Mouse (Mus musculus) neural tube, embryonic 15.5 days (tissue): Measurements from ENCODE around the gene Slco2a1. TPM values are rescaled to one million over a fixed set of nuclear protein-coding genes. Genes with fewer than 3 reads are reported as not detected.

ENCODE experiments used
- ATAC-seq: fragments of 200-750 bp; cut with Nextera tagmentation; 2 replicates; pipeline ENCODE4 v1.8.0; 2017; ENCODE audit warnings: mild to moderate bottlenecking, moderate TSS enrichment, moderate library complexity; ENCODE audit not compliant: low FRiP score
- H3K27ac ChIP-seq: fragments of 300-500 bp; sonication (generic); replicated peaks from 2 replicates; pipeline ENCODE4 v1.5.1; 2015; ENCODE audit warnings: mild to moderate bottlenecking, inconsistent platforms
- H3K27me3 ChIP-seq: fragments of 300-500 bp; sonication (generic); replicated peaks from 2 replicates; pipeline ENCODE4 v1.6.1; 2015; ENCODE audit warnings: inconsistent platforms
- H3K36me3 ChIP-seq: fragments of 300-500 bp; sonication (generic); 2 replicates; pipeline ENCODE4 v1.6.1; 2015; ENCODE audit warnings: inconsistent platforms
- H3K4me1 ChIP-seq: fragments of 300-500 bp; sonication (generic); 2 replicates; pipeline ENCODE4 v1.6.1; 2015; ENCODE audit warnings: inconsistent platforms
- H3K4me2 ChIP-seq: fragments of 300-500 bp; sonication (generic); 2 replicates; pipeline ENCODE4 v1.6.1; 2015; ENCODE audit warnings: inconsistent platforms, mild to moderate bottlenecking, moderate library complexity
- H3K4me3 ChIP-seq: fragments of 300-500 bp; sonication (generic); replicated peaks from 2 replicates; pipeline ENCODE4 v1.5.1; 2015; ENCODE audit warnings: mild to moderate bottlenecking, inconsistent platforms
- H3K9ac ChIP-seq: fragments of 300-500 bp; sonication (generic); replicated peaks from 2 replicates; pipeline ENCODE4 v1.6.1; 2015; ENCODE audit warnings: mild to moderate bottlenecking, inconsistent platforms
- H3K9me3 ChIP-seq: fragments of 300-500 bp; sonication (generic); replicated peaks from 2 replicates; pipeline ENCODE4 v1.6.1; 2016; ENCODE audit warnings: inconsistent platforms
- WGBS: fragments of 180-500 bp; shearing (Covaris S2); methylation state at CpG from one replicate; pipeline ENCODE4 v1.1.7; 2015; ENCODE audit warnings: mixed read lengths; 5-methylcytosine and 5-hydroxymethylcytosine counted together
- polyA plus RNA-seq: library from polyadenylated mRNA; unstranded; fragments of >200 nt; fragmentation: Nextera tagmentation; extraction: Ambion mirVana; gene quantifications from 2 replicates; pipeline ENCODE4 v1.2.1, GENCODE M21; 2015

The Slco2a1 gene
- polyA plus RNA-seq, 1 experiment from 2014 or later: 2.6 TPM

- no peaks in the 10 kb centered on the region for H3K4me1 ChIP-seq
- no peaks in the 10 kb centered on the region for H3K27me3 ChIP-seq
- no peak overlapping the region for H3K9ac ChIP-seq
- H3K36me3 ChIP-seq: no peaks in the 10 kb centered on the region
- 72% methylated on average over 1 of the region's 1 CpGs for WGBS
- H3K27ac ChIP-seq: no peak overlapping the region
- H3K4me2 ChIP-seq: no peak overlapping the region
- ATAC-seq: no peak
- no peaks in the 10 kb centered on the region for H3K9me3 ChIP-seq
- H3K4me3 ChIP-seq: no peak overlapping the region
These were observed 56.9 kb downstream of the Slco2a1 start for GRCm38 (mm10) chr9:103045406-103045805.

GRCm38 (mm10) chr9:103049049-103049511 is 60.6 kb downstream of the Slco2a1 start:
- no peaks in the 10 kb centered on the region for H3K27me3 ChIP-seq
- H3K36me3 ChIP-seq: no peaks in the 10 kb centered on the region
- 54% methylated on average over 7 of the region's 7 CpGs for WGBS
- H3K4me1 ChIP-seq: no peaks in the 10 kb centered on the region
- H3K9ac ChIP-seq: no peak overlapping the region
- no peaks in the 10 kb centered on the region for H3K9me3 ChIP-seq
- no peak overlapping the region for H3K27ac ChIP-seq
- no peak overlapping the region for H3K4me2 ChIP-seq
- H3K4me3 ChIP-seq: no peak overlapping the region
- no peak for ATAC-seq

DNA sequence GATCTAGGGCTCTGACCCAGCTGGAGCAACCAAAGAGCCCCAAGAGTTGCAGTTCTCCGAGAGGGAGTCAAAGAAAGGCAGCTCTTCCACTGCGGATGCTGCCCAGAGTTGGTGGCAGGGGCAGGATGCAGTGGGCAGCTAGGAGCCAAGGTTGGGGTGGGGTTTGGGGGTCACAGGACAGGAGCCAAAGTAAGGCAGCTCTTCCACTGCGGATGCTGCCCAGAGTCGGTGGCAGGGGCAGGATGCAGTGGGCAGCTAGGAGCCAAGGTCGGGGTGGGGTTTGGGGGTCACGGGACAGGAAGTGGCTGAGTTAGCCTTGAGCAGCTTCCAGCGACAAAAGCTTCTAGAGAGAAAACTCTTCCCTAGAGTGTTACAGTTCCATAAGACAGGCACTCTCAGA is 65.3 kb downstream of the Slco2a1 start:
- Histone ChIP-seq H3K4me2 (no peak overlapping the region), H3K9ac (no peak overlapping the region), H3K9me3 (no peaks in the 10 kb centered on the region), H3K36me3 (no peaks in the 10 kb centered on the region), H3K27ac (no peak overlapping the region), H3K4me3 (no peak overlapping the region), H3K4me1 (no peaks in the 10 kb centered on the region), H3K27me3 (no peaks in the 10 kb centered on the region)
- ATAC-seq: no peak
- 80% methylated on average over 7 of the region's 7 CpGs for WGBS

GRCm38 (mm10) chr9:103055061-103055460 is 66.5 kb downstream of the Slco2a1 start:
- H3K36me3 ChIP-seq: no peaks in the 10 kb centered on the region
- 68% methylated on average over 11 of the region's 11 CpGs for WGBS
- no peak overlapping the region for H3K9ac ChIP-seq
- H3K27ac ChIP-seq: no peak overlapping the region
- no peaks in the 10 kb centered on the region for H3K9me3 ChIP-seq
- no peaks in the 10 kb centered on the region for H3K27me3 ChIP-seq
- no peak overlapping the region for H3K4me2 ChIP-seq
- no peaks in the 10 kb centered on the region for H3K4me1 ChIP-seq
- H3K4me3 ChIP-seq: no peak overlapping the region
- no peak for ATAC-seq

GRCm38 (mm10) chr9:103056164-103056563 is 67.7 kb downstream of the Slco2a1 start:
- no peak overlapping the region for H3K9ac ChIP-seq
- ATAC-seq: no peak
- H3K27me3 ChIP-seq: no peaks in the 10 kb centered on the region
- WGBS: 92% methylated on average over 5 of the region's 5 CpGs
- H3K9me3 ChIP-seq: no peaks in the 10 kb centered on the region
- H3K36me3 ChIP-seq: no peaks in the 10 kb centered on the region
- no peak overlapping the region for H3K27ac ChIP-seq
- H3K4me2 ChIP-seq: no peak overlapping the region
- no peak overlapping the region for H3K4me3 ChIP-seq
- H3K4me1 ChIP-seq: no peaks in the 10 kb centered on the region

DNA sequence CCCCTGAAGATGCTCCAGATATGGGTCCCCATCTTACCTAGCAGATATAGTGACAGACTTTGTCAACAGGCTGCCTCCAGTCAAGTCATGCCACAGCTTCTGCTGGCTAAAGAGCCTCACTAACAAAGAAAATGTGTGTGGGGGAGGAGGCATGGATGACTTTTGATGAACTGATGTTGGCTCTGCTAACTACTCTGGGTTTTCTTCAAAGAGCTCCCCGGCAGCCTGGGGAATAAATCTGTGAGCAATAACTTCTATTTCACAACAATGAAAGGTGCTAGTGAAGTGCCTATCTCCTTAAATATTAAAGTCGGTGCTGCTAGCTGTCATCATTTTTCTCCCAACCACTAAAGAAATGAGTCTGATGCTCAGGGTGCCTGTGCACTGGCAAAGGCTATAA is 72.0 kb downstream of the Slco2a1 start:
- Histone ChIP-seq H3K9ac (no peak overlapping the region), H3K9me3 (no peaks in the 10 kb centered on the region), H3K4me1 (no peaks in the 10 kb centered on the region), H3K27ac (no peak overlapping the region), H3K36me3 (no peaks in the 10 kb centered on the region), H3K27me3 (no peaks in the 10 kb centered on the region), H3K4me3 (no peak overlapping the region), H3K4me2 (no peak overlapping the region)
- ATAC-seq: no peak
- 77% methylated on average over 2 of the region's 2 CpGs for WGBS

DNA sequence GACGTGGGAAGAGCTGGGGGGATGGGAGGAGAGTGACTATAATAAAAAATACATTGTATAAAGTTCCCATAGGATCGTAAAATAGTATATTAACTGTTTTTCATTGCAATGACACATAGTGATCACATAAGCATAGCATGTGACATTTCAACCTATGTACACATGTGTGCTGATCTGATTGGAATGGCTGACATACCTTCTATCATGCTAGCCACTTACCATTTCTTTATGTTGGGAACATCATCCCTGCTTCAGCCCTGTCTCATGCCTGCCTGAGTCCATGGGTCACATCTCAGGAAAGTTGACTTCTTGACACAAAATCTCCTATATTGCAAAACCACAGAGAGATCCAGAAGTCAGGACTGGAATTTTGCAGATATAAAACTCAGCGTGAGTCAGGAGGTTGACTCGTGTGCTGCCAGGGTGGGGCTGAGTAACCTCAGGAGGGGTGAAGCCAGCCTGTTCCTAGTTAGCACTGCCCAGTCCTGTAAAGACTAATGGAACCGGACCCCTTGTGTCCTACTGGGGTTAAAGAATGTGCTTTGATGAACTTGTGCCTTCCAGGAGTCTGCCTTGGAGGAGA is 73.0 kb downstream of the Slco2a1 start:
- Histone ChIP-seq H3K9ac (no peak overlapping the region), H3K27ac (no peak overlapping the region), H3K27me3 (no peaks in the 10 kb centered on the region), H3K4me2 (no peak overlapping the region), H3K36me3 (no peaks in the 10 kb centered on the region), H3K9me3 (no peaks in the 10 kb centered on the region), H3K4me3 (no peak overlapping the region), H3K4me1 (no peaks in the 10 kb centered on the region)
- 75% methylated on average over 5 of the region's 5 CpGs for WGBS
- ATAC-seq: no peak

DNA sequence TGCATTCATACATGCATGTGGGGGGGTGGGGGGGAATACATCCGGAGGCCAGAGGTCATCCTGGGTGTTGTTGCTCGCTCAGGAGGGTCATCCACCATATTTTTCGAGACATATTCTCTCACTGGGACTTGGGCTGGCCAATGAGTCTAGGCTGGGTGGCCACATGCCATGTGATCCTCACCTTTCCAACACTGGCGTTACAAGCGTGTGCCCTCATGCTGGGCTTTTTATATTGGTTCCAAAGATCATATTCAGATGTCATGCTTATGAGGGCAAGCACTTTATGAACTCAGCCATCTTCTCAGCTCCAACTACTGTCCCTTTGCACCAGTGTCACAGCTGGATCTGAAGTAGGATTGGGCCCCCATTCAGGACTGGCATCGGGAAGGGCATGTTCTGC is 75.1 kb downstream of the Slco2a1 start:
- Histone ChIP-seq H3K9me3 (no peaks in the 10 kb centered on the region), H3K36me3 (no peaks in the 10 kb centered on the region), H3K9ac (no peak overlapping the region), H3K4me1 (no peaks in the 10 kb centered on the region), H3K4me3 (no peak overlapping the region), H3K27ac (no peak overlapping the region), H3K27me3 (no peaks in the 10 kb centered on the region), H3K4me2 (no peak overlapping the region)
- ATAC-seq: no peak
- WGBS: 89% methylated on average over 6 of the region's 6 CpGs

DNA sequence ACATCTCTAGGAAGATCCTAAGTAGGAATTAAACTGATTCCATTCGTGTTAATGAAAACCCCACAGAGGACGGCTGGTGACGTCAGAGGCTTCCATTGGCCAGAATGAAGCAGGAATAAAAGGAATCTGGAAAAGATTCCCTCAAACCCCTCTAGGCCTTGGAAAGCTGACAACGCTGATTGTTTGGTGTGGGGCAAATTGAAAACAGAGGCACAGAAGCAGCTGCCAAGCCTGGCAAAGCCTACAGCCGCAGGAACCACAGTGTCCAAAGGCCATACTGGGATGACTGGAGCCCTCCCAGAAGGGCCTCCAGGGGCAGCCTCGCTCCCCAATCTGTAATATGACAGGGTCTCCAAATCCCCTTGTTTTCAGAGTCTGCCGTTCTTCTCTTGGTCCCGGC is 78.3 kb downstream of the Slco2a1 start:
- Histone ChIP-seq H3K9me3 (no peaks in the 10 kb centered on the region), H3K36me3 (no peaks in the 10 kb centered on the region), H3K4me1 (no peaks in the 10 kb centered on the region), H3K27me3 (no peaks in the 10 kb centered on the region), H3K27ac (no peak overlapping the region), H3K9ac (no peak overlapping the region), H3K4me3 (no peak overlapping the region), H3K4me2 (no peak overlapping the region)
- ATAC-seq: no peak
- WGBS: 81% methylated on average over 8 of the region's 8 CpGs

DNA sequence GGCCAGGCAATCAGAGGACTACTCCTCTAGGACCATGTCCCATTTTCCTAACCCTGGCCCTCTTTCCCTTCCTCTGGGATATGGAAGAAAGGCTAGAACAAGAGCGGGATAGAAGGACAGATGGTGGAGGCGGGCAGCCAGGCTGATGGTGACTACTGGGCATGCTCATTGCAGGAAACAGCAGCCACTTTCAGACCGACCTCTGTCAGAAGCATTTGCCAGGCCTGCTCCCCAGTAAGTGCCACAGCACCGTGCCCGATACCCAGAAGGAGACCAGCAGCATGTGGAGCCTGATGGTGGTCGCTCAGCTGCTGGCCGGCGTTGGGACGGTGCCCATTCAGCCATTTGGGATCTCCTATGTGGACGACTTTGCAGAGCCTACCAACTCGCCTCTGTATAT is 79.1 kb downstream of the Slco2a1 start:
- Histone ChIP-seq H3K9me3 (no peaks in the 10 kb centered on the region), H3K4me3 (no peak overlapping the region), H3K27ac (no peak overlapping the region)

GRCm38 (mm10) chr9:103068769-103069168 is 80.3 kb downstream of the Slco2a1 start:
- H3K9ac ChIP-seq: no peak overlapping the region
- no peak for ATAC-seq
- H3K4me3 ChIP-seq: no peak overlapping the region
- no peak overlapping the region for H3K4me2 ChIP-seq
- H3K27me3 ChIP-seq: no peaks in the 10 kb centered on the region
- H3K4me1 ChIP-seq: no peaks in the 10 kb centered on the region
- no peaks in the 10 kb centered on the region for H3K9me3 ChIP-seq
- 96% methylated on average over 8 of the region's 8 CpGs for WGBS
- no peak overlapping the region for H3K27ac ChIP-seq
- H3K36me3 ChIP-seq: no peaks in the 10 kb centered on the region

More for the DNA sequence above, 79.1 kb downstream of the Slco2a1 start:
- Histone ChIP-seq H3K27me3 (no peaks in the 10 kb centered on the region), H3K4me2 (no peak overlapping the region), H3K9ac (no peak overlapping the region), H3K4me1 (no peaks in the 10 kb centered on the region), H3K36me3 (no peaks in the 10 kb centered on the region)
- WGBS: 90% methylated on average over 11 of the region's 11 CpGs
- no peak for ATAC-seq

- no peaks in the 10 kb centered on the region for H3K4me1 ChIP-seq
- H3K27me3 ChIP-seq: no peaks in the 10 kb centered on the region
- no peaks in the 10 kb centered on the region for H3K9me3 ChIP-seq
- H3K4me3 ChIP-seq: no peak overlapping the region
- H3K4me2 ChIP-seq: no peak overlapping the region
- 76% methylated on average over 7 of the region's 7 CpGs for WGBS
- H3K36me3 ChIP-seq: no peaks in the 10 kb centered on the region
- no peak for ATAC-seq
- no peak overlapping the region for H3K9ac ChIP-seq
- no peak overlapping the region for H3K27ac ChIP-seq
These were observed 83.2 kb downstream of the Slco2a1 start for GRCm38 (mm10) chr9:103071541-103072203.
